Mouse (Mus musculus): Measurements from ENCODE around the gene Slc7a11.

DNA sequence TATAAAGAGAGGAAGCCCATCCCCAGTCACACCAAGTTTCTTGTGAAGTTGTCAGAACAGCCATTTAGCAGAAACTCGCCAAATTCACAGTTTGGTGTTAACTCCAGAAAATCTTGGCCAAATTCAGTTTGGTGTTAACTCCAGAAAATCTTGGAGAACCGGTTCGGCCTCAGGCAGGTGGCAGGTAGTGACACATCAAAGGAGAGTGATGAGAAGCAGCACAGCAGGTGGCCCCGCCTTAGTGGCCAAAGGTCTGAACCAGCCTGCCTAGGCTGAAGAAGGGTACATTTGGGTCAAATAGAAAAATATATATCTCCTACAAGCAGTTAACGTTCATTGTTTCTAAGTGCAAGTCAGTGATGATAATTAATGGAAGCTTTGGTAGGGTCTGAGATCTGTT, 417.4 kb downstream of the Slc7a11 start:
- no peak for TF ChIP-seq POLR2A (IDR thresholded peaks at IDR 0.05; ENCODE audit: low read depth, low read length)
- no peak for TF ChIP-seq CTCF (IDR thresholded peaks at IDR 0.05; ENCODE audit: extremely low read depth, insufficient read depth, insufficient read length, insufficient replicate concordance)
